Mouse (Mus musculus): ENCODE measurements at regions not wholly inside any gene's neighbourhood (a gene's known extent, or its start where the extent isn't known, plus 50 kb on each side); places are given as distances from the start of the nearest gene placed in this dataset.

DNA sequence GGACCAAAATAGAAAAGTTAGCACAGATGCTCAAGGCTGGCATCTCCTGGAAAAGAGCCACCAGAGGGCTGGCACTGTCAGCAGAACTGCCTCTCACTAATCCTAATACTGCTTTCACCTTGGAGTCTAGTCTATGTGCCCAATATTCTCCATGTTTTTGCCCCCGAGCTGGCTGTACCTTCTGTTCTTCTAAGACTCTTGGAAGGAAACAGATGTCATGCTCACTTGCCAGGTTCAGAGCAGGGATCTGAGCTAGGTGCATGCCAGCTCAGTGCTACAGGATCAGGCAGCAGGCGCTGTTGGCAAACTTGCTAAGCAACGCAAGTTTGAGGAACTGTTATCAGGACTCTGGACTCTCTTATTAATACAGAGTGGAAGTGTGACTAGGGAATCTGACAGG, 924.6 kb downstream of the Tbl1xr1 start:
- DNase-seq (ENCODE audit: low spot score), result no peak

DNA sequence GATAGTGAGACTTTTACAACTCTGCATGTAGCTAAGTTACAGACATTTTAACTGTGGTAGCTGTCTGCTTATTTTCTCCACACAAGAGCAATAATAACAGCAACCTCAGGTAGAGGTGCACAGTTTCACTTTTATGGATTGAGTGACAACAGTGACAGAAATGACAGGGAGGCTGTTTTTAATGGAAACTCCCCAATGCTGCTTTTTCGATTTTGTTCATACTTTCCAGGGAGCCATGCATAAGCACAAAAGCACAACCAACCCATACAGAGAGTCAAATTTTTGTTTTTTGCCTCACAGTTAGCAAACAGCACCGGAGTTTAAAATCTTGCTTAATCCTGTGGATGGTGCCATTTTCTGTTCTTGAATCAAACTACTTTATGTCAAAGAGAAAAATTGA, 955.6 kb downstream of the Tbl1xr1 start:
- no peak for DNase-seq (ENCODE audit: low spot score)

DNA sequence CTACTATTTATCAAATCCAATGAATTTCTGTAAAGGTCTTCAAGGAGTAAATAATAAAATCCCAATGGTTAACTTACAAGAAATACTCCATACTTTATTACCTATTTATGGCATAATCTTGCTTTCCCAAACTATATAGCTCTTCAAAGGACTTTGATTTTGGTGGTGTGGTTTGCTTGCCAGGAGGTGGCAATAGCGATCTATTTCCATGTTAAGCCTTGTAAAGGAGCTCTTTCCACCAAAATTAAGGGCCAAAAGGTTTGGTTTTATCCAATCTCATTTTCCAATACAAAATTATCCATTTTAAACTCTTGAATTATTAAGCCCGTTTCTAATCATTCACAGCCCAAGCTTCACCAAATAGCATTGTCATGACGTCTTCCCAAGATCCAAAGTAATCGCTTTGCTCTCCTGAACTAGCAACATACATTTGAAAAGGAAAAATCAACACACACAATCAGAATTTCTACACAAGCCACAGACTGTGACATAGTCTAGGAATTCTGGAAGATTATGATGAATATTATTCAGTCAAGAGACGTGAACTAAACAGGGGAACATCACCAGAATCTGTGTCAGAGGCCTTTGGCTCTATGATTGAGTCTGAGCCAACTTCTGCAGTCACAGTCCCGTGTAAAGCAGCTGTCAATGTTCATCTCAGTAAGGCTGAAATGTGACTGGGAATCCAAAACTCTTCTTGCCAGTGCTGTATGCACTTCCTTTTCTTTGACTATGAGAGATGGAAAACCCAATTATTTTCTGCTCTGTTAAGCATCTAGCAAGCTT, 986.9 kb downstream of the Tbl1xr1 start:
- no peak for DNase-seq (ENCODE audit: low spot score)

- no peak for DNase-seq (ENCODE audit: low spot score)
Measured at GRCm38 (mm10) chr3:23071486-23071885, 995.0 kb downstream of the Tbl1xr1 start.
